Mouse (Mus musculus) mouse trophoblast stem cell (cell line): Measurements from ENCODE around the gene Cldn19.

Experiments
- in situ Hi-C, 2 experiments: fragments of 300-500 bp; cut with MseI, MboI; formaldehyde crosslinking; loops; 2 replicates in 1 of 2; 3 replicates in 1 of 2; pipeline ENCODE4 v1.15.1; 2025

Gene Cldn19

GRCm38 (mm10) chr4:119255351-119255750 lies at the start of gene Cldn19:
TSS of gene Cldn19 (plus strand) at chr4:119255414.
- in situ Hi-C loops: no loop called here

- in situ Hi-C loops: no loop called here
Observed at GRCm38 (mm10) chr4:119216667-119217066, 38.5 kb upstream of the Cldn19 start.

GRCm38 (mm10) chr4:119218169-119218568 lies 37.0 kb upstream of the Cldn19 start, which contains the start of gene Tmem269:
TSS of gene Tmem269 (minus strand) at chr4:119218217.
- in situ Hi-C loops: no loop called here

GRCm38 (mm10) chr4:119223696-119224095 lies 31.5 kb upstream of the Cldn19 start:
- in situ Hi-C loops: no loop called here

- in situ Hi-C loops: no loop called here
Observed at GRCm38 (mm10) chr4:119224534-119224933, 30.7 kb upstream of the Cldn19 start.

GRCm38 (mm10) chr4:119225719-119226118 lies 29.5 kb upstream of the Cldn19 start:
- in situ Hi-C loops: no loop called here

- in situ Hi-C loops: no loop called here
Observed at GRCm38 (mm10) chr4:119226751-119227150, 28.5 kb upstream of the Cldn19 start.

- in situ Hi-C loops: no loop called here
Observed at GRCm38 (mm10) chr4:119232410-119233255, 22.6 kb upstream of the Cldn19 start, which contains the start of the genes AU022252 and P3h1. TSS of gene AU022252 (minus strand) at chr4:119232712. TSS of gene P3h1 (plus strand) at chr4:119232915.

- in situ Hi-C loops: no loop called here
Observed at GRCm38 (mm10) chr4:119233256-119233901, 21.8 kb upstream of the Cldn19 start.

GRCm38 (mm10) chr4:119234348-119234747 lies 20.9 kb upstream of the Cldn19 start:
- in situ Hi-C loops: no loop called here

- in situ Hi-C loops: no loop called here
Observed at GRCm38 (mm10) chr4:119238661-119239060, 16.6 kb upstream of the Cldn19 start.

- in situ Hi-C loops: no loop called here
Observed at GRCm38 (mm10) chr4:119239181-119239682, 16.0 kb upstream of the Cldn19 start.

- in situ Hi-C loops: loop anchor here (10.0 kb wide), 2 partner anchors 113 to 223 kb away; no protein-coding TSS in a partner anchor
Observed at GRCm38 (mm10) chr4:119241664-119242063, 13.6 kb upstream of the Cldn19 start.

- in situ Hi-C loops: loop anchor here (10.0 kb wide), 2 partner anchors 112 to 222 kb away; no protein-coding TSS in a partner anchor
Observed at GRCm38 (mm10) chr4:119242571-119242970, 12.6 kb upstream of the Cldn19 start.

GRCm38 (mm10) chr4:119244468-119245240 lies 10.6 kb upstream of the Cldn19 start:
- in situ Hi-C loops: loop anchor here (10.0 kb wide), 2 partner anchors 110 to 220 kb away; no protein-coding TSS in a partner anchor

- in situ Hi-C loops: loop anchor here (10.0 kb wide), 2 partner anchors 109 to 219 kb away; no protein-coding TSS in a partner anchor
Observed at GRCm38 (mm10) chr4:119245556-119245955, 9.7 kb upstream of the Cldn19 start.

GRCm38 (mm10) chr4:119245961-119246360 lies 9.3 kb upstream of the Cldn19 start:
- in situ Hi-C loops: loop anchor here (10.0 kb wide), 2 partner anchors 109 to 219 kb away; no protein-coding TSS in a partner anchor

GRCm38 (mm10) chr4:119246688-119247225 lies 8.5 kb upstream of the Cldn19 start:
- in situ Hi-C loops: loop anchor here (10.0 kb wide), 2 partner anchors 108 to 218 kb away; no protein-coding TSS in a partner anchor

- in situ Hi-C loops: loop anchor here (10.0 kb wide), 2 partner anchors 107 to 217 kb away; no protein-coding TSS in a partner anchor
Observed at GRCm38 (mm10) chr4:119247462-119248235, 7.6 kb upstream of the Cldn19 start.

- in situ Hi-C loops: loop anchor here (10.0 kb wide), 2 partner anchors 106 to 216 kb away; no protein-coding TSS in a partner anchor
Observed at GRCm38 (mm10) chr4:119248407-119248965, 6.7 kb upstream of the Cldn19 start.
